Mouse (Mus musculus): ENCODE measurements at regions not wholly inside any gene's neighbourhood (a gene's known extent, or its start where the extent isn't known, plus 50 kb on each side); places are given as distances from the start of the nearest gene placed in this dataset.

- no peaks in the 10 kb centered on the region for H3K4me1 ChIP-seq (ENCODE audit: insufficient read depth)
- H3K9me3 ChIP-seq (ENCODE audit: low read depth, low read length) = no peaks in the 10 kb centered on the region
- no peak overlapping the region for H3K4me2 ChIP-seq
- H3K27ac ChIP-seq (ENCODE audit: low read depth) = no peak overlapping the region
- DNase-seq (no peak), ATAC-seq (ENCODE audit: insufficient read depth) (no peak)
- no peaks in the 10 kb centered on the region for H3K27me3 ChIP-seq (ENCODE audit: insufficient read depth, low read length)
- no peak overlapping the region for H3K4me3 ChIP-seq (ENCODE audit: low read depth, low read length)
- no peak overlapping the region for H3K9ac ChIP-seq
- WGBS = 74% methylated on average over 2 of the region's 2 CpGs
- no peaks in the 10 kb centered on the region for H3K36me3 ChIP-seq (ENCODE audit: insufficient read depth)
- TF ChIP-seq CTCF (IDR thresholded peaks at IDR 0.05; ENCODE audit: low read depth) = no peak
Measured at GRCm38 (mm10) chr2:159571862-159572261, 762.1 kb downstream of the Gm826 start.

- 62% methylated on average over 5 of the region's 5 CpGs for WGBS
- no peak for TF ChIP-seq CTCF (IDR thresholded peaks at IDR 0.05; ENCODE audit: low read depth)
- H3K4me1 ChIP-seq (ENCODE audit: insufficient read depth) = no peaks in the 10 kb centered on the region
- H3K27ac ChIP-seq (ENCODE audit: low read depth) = no peak overlapping the region
- H3K9ac ChIP-seq = no peak overlapping the region
- ATAC-seq (ENCODE audit: insufficient read depth) (no peak), DNase-seq (no peak)
- no peaks in the 10 kb centered on the region for H3K36me3 ChIP-seq (ENCODE audit: insufficient read depth)
- H3K4me3 ChIP-seq (ENCODE audit: low read depth, low read length) = no peak overlapping the region
- no peaks in the 10 kb centered on the region for H3K9me3 ChIP-seq (ENCODE audit: low read depth, low read length)
- H3K4me2 ChIP-seq = no peak overlapping the region
- H3K27me3 ChIP-seq (ENCODE audit: insufficient read depth, low read length) = no peaks in the 10 kb centered on the region
Measured at GRCm38 (mm10) chr2:159575271-159575670, 758.7 kb downstream of the Gm826 start.

- no peak for TF ChIP-seq CTCF (IDR thresholded peaks at IDR 0.05; ENCODE audit: low read depth)
Measured at GRCm38 (mm10) chr2:159583103-159583502, 750.9 kb downstream of the Gm826 start.

GRCm38 (mm10) chr2:159584641-159585040, 749.3 kb downstream of the Gm826 start:
- no peak for TF ChIP-seq CTCF (IDR thresholded peaks at IDR 0.05; ENCODE audit: low read depth)
- no peak overlapping the region for H3K9ac ChIP-seq

More at GRCm38 (mm10) chr2:159583103-159583502, 750.9 kb downstream of the Gm826 start:
- no peak for ATAC-seq (ENCODE audit: insufficient read depth)
- H3K27ac ChIP-seq (ENCODE audit: low read depth) = no peak overlapping the region
- H3K4me1 ChIP-seq (ENCODE audit: insufficient read depth) = no peaks in the 10 kb centered on the region
- no peak overlapping the region for H3K4me3 ChIP-seq (ENCODE audit: low read depth, low read length)
- no peaks in the 10 kb centered on the region for H3K9me3 ChIP-seq (ENCODE audit: low read depth, low read length)
- H3K36me3 ChIP-seq (ENCODE audit: insufficient read depth) = no peaks in the 10 kb centered on the region
- no peak overlapping the region for H3K9ac ChIP-seq
- no peak overlapping the region for H3K4me2 ChIP-seq
- DNase-seq = no peak
- H3K27me3 ChIP-seq (ENCODE audit: insufficient read depth, low read length) = no peaks in the 10 kb centered on the region
- 53% methylated on average over 8 of the region's 8 CpGs for WGBS

GRCm38 (mm10) chr2:159586697-159587473, 747.1 kb downstream of the Gm826 start:
- WGBS = 33% methylated on average over 6 of the region's 6 CpGs
- no peaks in the 10 kb centered on the region for H3K27me3 ChIP-seq (ENCODE audit: insufficient read depth, low read length)
- no peak overlapping the region for H3K4me2 ChIP-seq
- H3K4me1 ChIP-seq (ENCODE audit: insufficient read depth) = no peaks in the 10 kb centered on the region
- DNase-seq (peak; percentile 69), ATAC-seq (ENCODE audit: insufficient read depth) (no peak)
- H3K36me3 ChIP-seq (ENCODE audit: insufficient read depth) = no peaks in the 10 kb centered on the region
- no peak overlapping the region for H3K9ac ChIP-seq
- H3K9me3 ChIP-seq (ENCODE audit: low read depth, low read length) = no peaks in the 10 kb centered on the region
- H3K4me3 ChIP-seq (ENCODE audit: low read depth, low read length) = no peak overlapping the region
- no peak overlapping the region for H3K27ac ChIP-seq (ENCODE audit: low read depth)
- TF ChIP-seq CTCF (IDR thresholded peaks at IDR 0.05; ENCODE audit: low read depth) = peak; percentile 47

More at GRCm38 (mm10) chr2:159584641-159585040, 749.3 kb downstream of the Gm826 start:
- H3K4me1 ChIP-seq (ENCODE audit: insufficient read depth) = no peaks in the 10 kb centered on the region
- H3K27me3 ChIP-seq (ENCODE audit: insufficient read depth, low read length) = no peaks in the 10 kb centered on the region
- H3K27ac ChIP-seq (ENCODE audit: low read depth) = no peak overlapping the region
- ATAC-seq (ENCODE audit: insufficient read depth) (no peak), DNase-seq (no peak)
- H3K36me3 ChIP-seq (ENCODE audit: insufficient read depth) = no peaks in the 10 kb centered on the region
- no peak overlapping the region for H3K4me3 ChIP-seq (ENCODE audit: low read depth, low read length)
- no peak overlapping the region for H3K4me2 ChIP-seq
- no peaks in the 10 kb centered on the region for H3K9me3 ChIP-seq (ENCODE audit: low read depth, low read length)

- Histone ChIP-seq H3K4me2 (no peak overlapping the region), H3K4me3 (ENCODE audit: low read depth, low read length) (no peak overlapping the region), H3K4me1 (ENCODE audit: insufficient read depth) (no peaks in the 10 kb centered on the region), H3K9me3 (ENCODE audit: low read depth, low read length) (no peaks in the 10 kb centered on the region), H3K27me3 (ENCODE audit: insufficient read depth, low read length) (no peaks in the 10 kb centered on the region), H3K36me3 (ENCODE audit: insufficient read depth) (no peaks in the 10 kb centered on the region), H3K27ac (ENCODE audit: low read depth) (no peak overlapping the region), H3K9ac (no peak overlapping the region)
- TF ChIP-seq CTCF (IDR thresholded peaks at IDR 0.05; ENCODE audit: low read depth) = no peak
- DNase-seq (no peak), ATAC-seq (ENCODE audit: insufficient read depth) (no peak)
- WGBS = 50% methylated on average over 2 of the region's 2 CpGs
Measured at GRCm38 (mm10) chr2:159591396-159592124, 742.4 kb downstream of the Gm826 start.

- no peaks in the 10 kb centered on the region for H3K36me3 ChIP-seq (ENCODE audit: insufficient read depth)
- H3K9me3 ChIP-seq (ENCODE audit: low read depth, low read length) = no peaks in the 10 kb centered on the region
- ATAC-seq (ENCODE audit: insufficient read depth) (no peak), DNase-seq (peak; percentile 17)
- H3K4me1 ChIP-seq (ENCODE audit: insufficient read depth) = no peaks in the 10 kb centered on the region
- WGBS = 42% methylated on average over 5 of the region's 5 CpGs
- no peak overlapping the region for H3K27ac ChIP-seq (ENCODE audit: low read depth)
- no peak for TF ChIP-seq CTCF (IDR thresholded peaks at IDR 0.05; ENCODE audit: low read depth)
- H3K4me2 ChIP-seq = no peak overlapping the region
- H3K27me3 ChIP-seq (ENCODE audit: insufficient read depth, low read length) = no peaks in the 10 kb centered on the region
- H3K9ac ChIP-seq = no peak overlapping the region
- H3K4me3 ChIP-seq (ENCODE audit: low read depth, low read length) = no peak overlapping the region
Measured at GRCm38 (mm10) chr2:159592841-159593240, 741.1 kb downstream of the Gm826 start.

All from lung, embryonic 14.5 days (tissue).